Mouse (Mus musculus): ENCODE results near the gene Foxj1. TPM values are rescaled to one million over a fixed set of nuclear protein-coding genes. Genes with fewer than 3 reads are reported as not detected.

Foxj1 gene
- polyA plus RNA-seq, 1 experiment: 0.02 TPM

DNA sequence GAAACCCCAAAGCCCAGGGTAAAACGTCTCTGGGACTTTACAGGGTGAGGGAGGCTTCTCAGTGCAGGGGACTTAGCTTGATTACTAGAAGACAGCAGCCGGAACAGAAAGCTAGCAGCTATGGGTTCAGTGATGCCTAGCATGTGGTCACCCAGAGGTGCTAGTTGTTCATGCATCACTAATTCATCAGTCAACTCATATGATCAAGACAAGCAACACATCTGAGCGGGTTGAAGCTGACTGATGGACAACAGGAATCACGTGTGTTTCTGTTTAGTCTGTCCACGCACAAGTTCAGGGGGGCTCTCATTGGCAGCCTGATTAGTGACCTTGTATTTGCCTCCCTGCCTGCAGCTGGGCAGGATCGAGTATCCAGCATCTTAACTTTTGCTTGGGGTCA is 51.2 kb downstream of the Foxj1 start:
- Histone ChIP-seq H3K36me3 (ENCODE audit: control insufficient read depth) (peaks cover 13% of the 10 kb centered on the region), H3K27me3 (ENCODE audit: control insufficient read depth) (peaks cover 65% of the 10 kb centered on the region), H3K9me3 (ENCODE audit: control insufficient read depth, low read length) (peaks cover 23% of the 10 kb centered on the region), H3K4me1 (ENCODE audit: control insufficient read depth) (peaks cover 19% of the 10 kb centered on the region), H3K4me3 (replicated peaks) (no peak overlapping the region)
- TF ChIP-seq GATA1 (IDR thresholded peaks at IDR 0.05; ENCODE audit: low read length): no peak
- TF ChIP-seq TAL1 (IDR thresholded peaks at IDR 0.05; ENCODE audit: low read length): no peak

GRCm38 (mm10) chr11:116282912-116283521 is 52.2 kb downstream of the Foxj1 start:
- Histone ChIP-seq H3K36me3 (ENCODE audit: control insufficient read depth) (peaks cover 4% of the 10 kb centered on the region), H3K27me3 (ENCODE audit: control insufficient read depth) (peaks cover 65% of the 10 kb centered on the region), H3K4me3 (replicated peaks) (no peak overlapping the region), H3K9me3 (ENCODE audit: control insufficient read depth, low read length) (peaks cover 23% of the 10 kb centered on the region), H3K4me1 (ENCODE audit: control insufficient read depth) (peaks cover 12% of the 10 kb centered on the region)
- TF ChIP-seq TAL1 (IDR thresholded peaks at IDR 0.05; ENCODE audit: low read length) (no peak), GATA1 (IDR thresholded peaks at IDR 0.05; ENCODE audit: low read length) (no peak)

GRCm38 (mm10) chr11:116282089-116282488 is 53.1 kb downstream of the Foxj1 start:
- Histone ChIP-seq H3K27me3 (ENCODE audit: control insufficient read depth) (peaks cover 68% of the 10 kb centered on the region), H3K36me3 (ENCODE audit: control insufficient read depth) (no peaks in the 10 kb centered on the region), H3K4me3 (replicated peaks) (no peak overlapping the region), H3K9me3 (ENCODE audit: control insufficient read depth, low read length) (peaks cover 23% of the 10 kb centered on the region), H3K4me1 (ENCODE audit: control insufficient read depth) (peaks cover 2% of the 10 kb centered on the region)
- TF ChIP-seq GATA1 (IDR thresholded peaks at IDR 0.05; ENCODE audit: low read length) (no peak), TAL1 (IDR thresholded peaks at IDR 0.05; ENCODE audit: low read length) (no peak)

DNA sequence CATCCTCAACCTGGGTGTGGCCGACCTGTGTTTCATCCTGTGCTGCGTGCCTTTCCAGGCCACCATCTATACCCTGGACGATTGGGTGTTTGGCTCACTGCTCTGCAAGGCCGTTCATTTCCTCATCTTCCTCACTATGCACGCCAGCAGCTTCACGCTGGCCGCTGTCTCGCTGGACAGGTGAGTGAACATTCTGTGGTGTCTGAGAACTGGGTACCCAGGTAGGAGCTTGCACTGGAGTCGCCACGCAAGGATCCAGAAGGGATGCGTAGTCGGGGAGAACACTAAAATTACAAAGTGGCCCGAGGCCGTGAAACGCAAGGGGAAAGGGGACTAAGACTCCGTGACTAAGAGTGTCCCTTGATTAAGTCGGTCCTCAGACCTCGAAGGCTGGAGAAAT is 53.5 kb downstream of the Foxj1 start:
- H3K9me3 ChIP-seq (ENCODE audit: control insufficient read depth, low read length): peaks cover 23% of the 10 kb centered on the region
- H3K4me1 ChIP-seq (ENCODE audit: control insufficient read depth): peaks cover 2% of the 10 kb centered on the region; the same call in 1 of the 2 replicates
- no peak overlapping the region for H3K4me3 ChIP-seq (replicated peaks)
- no peaks in the 10 kb centered on the region for H3K36me3 ChIP-seq (ENCODE audit: control insufficient read depth)
- H3K27me3 ChIP-seq (ENCODE audit: control insufficient read depth): peaks cover 68% of the 10 kb centered on the region
- TF ChIP-seq GATA1 (IDR thresholded peaks at IDR 0.05; ENCODE audit: low read length): no peak
- TF ChIP-seq TAL1 (IDR thresholded peaks at IDR 0.05; ENCODE audit: low read length): no peak

- H3K4me1 ChIP-seq (ENCODE audit: control insufficient read depth): peaks cover 2% of the 10 kb centered on the region; the same call in 1 of the 2 replicates
- H3K4me3 ChIP-seq (replicated peaks): no peak within 1 kb of the TSS
- peaks cover 68% of the 10 kb centered on the region for H3K27me3 ChIP-seq (ENCODE audit: control insufficient read depth)
- peaks cover 23% of the 10 kb centered on the region for H3K9me3 ChIP-seq (ENCODE audit: control insufficient read depth, low read length)
- no peak for TF ChIP-seq TAL1 (IDR thresholded peaks at IDR 0.05; ENCODE audit: low read length)
- TF ChIP-seq GATA1 (IDR thresholded peaks at IDR 0.05; ENCODE audit: low read length): no peak
- no peaks in the 10 kb centered on the region for H3K36me3 ChIP-seq (ENCODE audit: control insufficient read depth)
Observed at GRCm38 (mm10) chr11:116280751-116281663, 54.2 kb downstream of the Foxj1 start, which contains the start of gene Galr2. Gene Galr2 (plus strand): TSS chr11:116280939.

Other genes starting within 250 kb of the Foxj1 start
- 142 and 153 TPM in 2 replicates for gene Wbp2, start 248.4 kb downstream of the Foxj1 start, polyA plus RNA-seq (2012)
- gene Trim47, start 208.2 kb downstream of the Foxj1 start, polyA plus RNA-seq (2012): 0.10 and 0.17 TPM in 2 replicates
- 0.04 and 0.08 TPM in 2 replicates for gene Trim65, start 204.3 kb downstream of the Foxj1 start, polyA plus RNA-seq (2012)
- 7.7 and 8.4 TPM in 2 replicates for gene Mrpl38, start 196.5 kb downstream of the Foxj1 start, polyA plus RNA-seq (2012)
- gene Fbf1, start 167.2 kb downstream of the Foxj1 start, polyA plus RNA-seq (2012): 1.1 and 1.3 TPM in 2 replicates
- gene Ten1, start 136.5 kb downstream of the Foxj1 start, polyA plus RNA-seq (2012): 7.6 and 10.2 TPM in 2 replicates
- 0.10 and 0.11 TPM in 2 replicates for gene Acox1, start 136.4 kb downstream of the Foxj1 start, polyA plus RNA-seq (2012)
- gene Evpl, start 97.3 kb downstream of the Foxj1 start, polyA plus RNA-seq (2012): 0.01 TPM in 2 replicates
- gene Srp68, start 61.2 kb downstream of the Foxj1 start, polyA plus RNA-seq (2012): 0.78 and 1.9 TPM in 2 replicates
- gene Galr2, start 54.5 kb downstream of the Foxj1 start, polyA plus RNA-seq (2012): not detected in 2 replicates
- gene Exoc7, start 28.2 kb downstream of the Foxj1 start, polyA plus RNA-seq (2012): 0.84 and 0.94 TPM in 2 replicates
- gene Rnf157, start 77.6 kb upstream of the Foxj1 start, polyA plus RNA-seq (2012): 0.04 TPM in 1 of 2 replicates, not detected in the other
- 377 and 469 TPM in 2 replicates for gene Ubald2, start 98.7 kb upstream of the Foxj1 start, polyA plus RNA-seq (2012)
- gene Qrich2, start 130.8 kb upstream of the Foxj1 start, polyA plus RNA-seq (2012): 0.01 TPM in 1 of 2 replicates, not detected in the other
- gene Prpsap1, start 158.8 kb upstream of the Foxj1 start, polyA plus RNA-seq (2012): 1.2 and 1.4 TPM in 2 replicates
- gene Sphk1, start 195.5 kb upstream of the Foxj1 start, polyA plus RNA-seq (2012): 13.6 and 14.3 TPM in 2 replicates
- gene Ube2o, start 246.0 kb upstream of the Foxj1 start, polyA plus RNA-seq (2012): 71.6 and 80.5 TPM in 2 replicates

Data from erythroblast, embryonic 14.5 days (primary cell).